ENCODE assay signal across 29 mouse cellular contexts in the genomic region with DNA sequence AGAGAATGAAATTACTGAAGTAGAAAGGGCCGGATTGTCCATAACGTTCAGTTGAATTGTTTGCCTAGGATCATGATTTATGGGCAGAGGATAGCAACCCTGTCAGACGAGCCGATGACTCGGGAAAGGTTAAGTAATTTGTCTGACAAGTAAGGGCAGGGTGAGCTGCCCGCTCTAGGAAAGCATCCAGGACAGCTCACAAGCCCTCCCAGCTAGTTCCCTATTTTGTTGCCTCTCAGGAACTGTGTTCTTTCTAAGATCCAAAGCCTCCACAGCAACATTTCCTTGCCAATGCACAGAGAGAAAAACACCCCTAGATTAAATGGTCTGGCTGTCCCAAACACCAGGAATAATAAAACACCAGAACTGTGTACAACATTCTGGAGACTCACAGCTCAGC. TPM values are rescaled to one million over a fixed set of nuclear protein-coding genes. Genes with fewer than 3 reads are reported as not detected.
A peak's percentile ranks its signal among the peaks of the same experiment; 100 is the strongest.
DNase-seq lines count a peak whose midpoint lies in the region; ATAC-seq and TF ChIP-seq lines count a peak whose summit lies in the region.
"Had no signal": no experiment of that assay in that cellular context is flagged by ENCODE, and none has a peak within 500 bp of the region (broad histone marks: within the 10 kb centered on the region; RNA-seq: fewer than 3 reads in every experiment).

No protein-coding gene starts in this region.

- no peak for TF ChIP-seq CTCF in lung, postnatal 0 days (IDR thresholded peaks at IDR 0.05)

- 0 out of 2 replicates have a peak overlapping the region, but pooled peaks have one; percentile 3 for H3K27ac ChIP-seq in limb, embryonic 15.5 days
- no peak overlapping the region for H3K27ac ChIP-seq in limb, embryonic 10.5 days
- no peak overlapping the region for H3K27ac ChIP-seq in lung, postnatal 0 days (ENCODE audit: low read length)
- H3K27ac ChIP-seq: embryonic facial prominence, embryonic 13.5 days; heart, embryonic 10.5 days; hindbrain, embryonic 13.5 days; limb, embryonic 13.5 days; liver, embryonic 15.5 days; midbrain, embryonic 15.5 days had no signal

- no peak overlapping the region for H3K4me2 ChIP-seq in limb, embryonic 15.5 days
- H3K4me2 ChIP-seq in lung, postnatal 0 days (replicated peaks; ENCODE audit: low read depth, low read length): no peak overlapping the region
- H3K4me2 ChIP-seq: embryonic facial prominence, embryonic 13.5 days; hindbrain, embryonic 13.5 days; limb, embryonic 13.5 days; liver, embryonic 15.5 days; midbrain, embryonic 15.5 days had no signal

- no peaks in the 10 kb centered on the region for H3K27me3 ChIP-seq in limb, embryonic 15.5 days
- H3K27me3 ChIP-seq in limb, embryonic 10.5 days (ENCODE audit: low read depth, poor library complexity, severe bottlenecking): no peaks in the 10 kb centered on the region
- H3K27me3 ChIP-seq in lung, postnatal 0 days (replicated peaks; ENCODE audit: insufficient read depth, low read length): no peaks in the 10 kb centered on the region
- H3K27me3 ChIP-seq: embryonic facial prominence, embryonic 13.5 days; hindbrain, embryonic 13.5 days; limb, embryonic 13.5 days; midbrain, embryonic 15.5 days; Patski had no signal

- no peaks in the 10 kb centered on the region for H3K4me1 ChIP-seq in limb, embryonic 15.5 days
- no peaks in the 10 kb centered on the region for H3K4me1 ChIP-seq in limb, embryonic 10.5 days
- no peaks in the 10 kb centered on the region for H3K4me1 ChIP-seq in lung, postnatal 0 days (ENCODE audit: insufficient read depth, low read depth, low read length)
- H3K4me1 ChIP-seq: embryonic facial prominence, embryonic 13.5 days; heart, embryonic 10.5 days; hindbrain, embryonic 13.5 days; limb, embryonic 13.5 days; liver, embryonic 15.5 days; midbrain, embryonic 15.5 days had no signal

- TF ChIP-seq EP300 in lung, postnatal 0 days (IDR thresholded peaks at IDR 0.05): no peak

- H3K9me3 ChIP-seq in limb, embryonic 15.5 days: no peaks in the 10 kb centered on the region
- no peaks in the 10 kb centered on the region for H3K9me3 ChIP-seq in limb, embryonic 10.5 days (replicated peaks)
- H3K9me3 ChIP-seq in lung, postnatal 0 days (ENCODE audit: low read length): no peaks in the 10 kb centered on the region
- H3K9me3 ChIP-seq: embryonic facial prominence, embryonic 13.5 days; heart, embryonic 10.5 days; hindbrain, embryonic 13.5 days; limb, embryonic 13.5 days; liver, embryonic 15.5 days; midbrain, embryonic 15.5 days had no signal

- no peak overlapping the region for H3K9ac ChIP-seq in limb, embryonic 15.5 days
- no peak overlapping the region for H3K9ac ChIP-seq in lung, postnatal 0 days (replicated peaks; ENCODE audit: low read depth)
- H3K9ac ChIP-seq: embryonic facial prominence, embryonic 13.5 days; hindbrain, embryonic 13.5 days; limb, embryonic 13.5 days; liver, embryonic 15.5 days; midbrain, embryonic 15.5 days had no signal

- WGBS in limb, embryonic 15.5 days: 15% methylated on average over 6 of the region's 6 CpGs
- WGBS in limb, embryonic 10.5 days: 24% methylated on average over 6 of the region's 6 CpGs
- 7% methylated on average over 6 of the region's 6 CpGs for WGBS in lung, postnatal 0 days

- DNase-seq in limb, embryonic 10.5 days (ENCODE audit: low spot score): no peak
- DNase-seq in adrenal gland, postnatal 14 days: peak; percentile 50
- DNase-seq in kidney, adult 8-10 months: no peak
- DNase-seq in lung, postnatal 0 days (ENCODE audit: low spot score): no peak
- DNase-seq in gastrocnemius, postnatal 25 days: no peak
- DNase-seq: cerebellum, postnatal 25 days; gastrocnemius, postnatal 36 days; heart, postnatal 10 days; kidney, adult 2 months; lung, postnatal 10 days; spleen, adult 18-20 months; thymus, adult 18-20 months; thymus, postnatal 4 days had no signal

- H3K36me3 ChIP-seq in limb, embryonic 15.5 days: no peaks in the 10 kb centered on the region
- H3K36me3 ChIP-seq in limb, embryonic 10.5 days: no peaks in the 10 kb centered on the region
- H3K36me3 ChIP-seq in lung, postnatal 0 days (ENCODE audit: insufficient read depth, low read length): no peaks in the 10 kb centered on the region
- H3K36me3 ChIP-seq: embryonic facial prominence, embryonic 13.5 days; heart, embryonic 10.5 days; hindbrain, embryonic 13.5 days; limb, embryonic 13.5 days; liver, embryonic 15.5 days; midbrain, embryonic 15.5 days had no signal

- ATAC-seq in limb, embryonic 15.5 days (ENCODE audit: insufficient number of reproducible peaks, low FRiP score, low TSS enrichment, low read depth): no peak
- peak; percentile 75 for ATAC-seq in granulocyte monocyte progenitor cell, adult 5-6 weeks (replicated peaks; ENCODE audit: poor library complexity, severe bottlenecking)
- ATAC-seq in lung, postnatal 0 days: no peak
- ATAC-seq: forebrain, embryonic 16.5 days; inflammation-experienced regulatory T-cells, adult 6 months; midbrain, embryonic 15.5 days; Patski had no signal

- peak overlapping the region; percentile 3; the same call in 1 of the 2 replicates for H3K4me3 ChIP-seq in limb, embryonic 15.5 days
- no peak overlapping the region for H3K4me3 ChIP-seq in limb, embryonic 10.5 days
- no peak overlapping the region for H3K4me3 ChIP-seq in lung, postnatal 0 days (ENCODE audit: low read depth, low read length)
- H3K4me3 ChIP-seq: embryonic facial prominence, embryonic 13.5 days; heart, embryonic 10.5 days; hindbrain, embryonic 13.5 days; limb, embryonic 13.5 days; liver, embryonic 15.5 days; midbrain, embryonic 15.5 days; myocyte had no signal

RNA-seq across cellular contexts. Expression of a gene that starts 1.1 kb away (rescaled TPM):
- polyA plus RNA-seq in limb, embryonic 15.5 days (2015; fragmentation: Nextera tagmentation; extraction: Ambion mirVana): 21.3 and 22.3 TPM in 2 replicates
- not detected in 2 replicates for polyA plus RNA-seq in limb, embryonic 10.5 days (2016; fragmentation: Nextera tagmentation; extraction: Ambion mirVana)
- total RNA-seq in adrenal gland, postnatal 14 days (2021): 0.41 and 0.56 TPM in 2 replicates
- 0.67 and 5.4 TPM in 2 replicates for total RNA-seq in granulocyte monocyte progenitor cell, adult 5-6 weeks (2014; fragmentation: Nextera tagmentation)
- 0.86 and 1.8 TPM in 2 replicates for total RNA-seq in granulocyte monocyte progenitor cell, adult 5-6 weeks (2017)
- polyA plus RNA-seq in lung, postnatal 0 days (2015; fragmentation: Nextera tagmentation; extraction: Ambion mirVana): 0.14 and 0.15 TPM in 2 replicates
- total RNA-seq in gastrocnemius, postnatal 25 days (2021): not detected
- total RNA-seq: gastrocnemius, postnatal 36 days; heart, postnatal 10 days; layer of hippocampus, postnatal 10 days; megakaryocyte-erythroid progenitor cell, adult 5-6 weeks had no signal
- polyA plus RNA-seq: forebrain, embryonic 16.5 days; hindbrain, embryonic 13.5 days; inflammation-experienced regulatory T-cells, adult 6 months; large intestine, adult 2 months; midbrain, embryonic 15.5 days; myocyte; neural tube, embryonic 14.5 days had no signal

RNA-seq across cellular contexts. Expression of a gene that starts 11.1 kb away (rescaled TPM):
- 30.3 and 34.0 TPM in 2 replicates for polyA plus RNA-seq in limb, embryonic 15.5 days (2015; fragmentation: Nextera tagmentation; extraction: Ambion mirVana)
- 15.6 and 20.1 TPM in 2 replicates for polyA plus RNA-seq in limb, embryonic 10.5 days (2016; fragmentation: Nextera tagmentation; extraction: Ambion mirVana)
- total RNA-seq in adrenal gland, postnatal 14 days (2021): 21.9 and 25.5 TPM in 2 replicates
- total RNA-seq in granulocyte monocyte progenitor cell, adult 5-6 weeks (2014; fragmentation: Nextera tagmentation): 23.4 and 35.9 TPM in 2 replicates
- 16.8 and 24.3 TPM in 2 replicates for total RNA-seq in granulocyte monocyte progenitor cell, adult 5-6 weeks (2017)
- polyA plus RNA-seq in lung, postnatal 0 days (2015; fragmentation: Nextera tagmentation; extraction: Ambion mirVana): 20.2 and 22.3 TPM in 2 replicates
- 10 to 100 TPM in 1 of 2 experiments, 1 to 10 TPM in 1; 6.2 to 10.1 TPM for total RNA-seq in gastrocnemius, postnatal 25 days (2021)

RNA-seq across cellular contexts. Expression of a gene that starts 53.0 kb away (rescaled TPM):
- polyA plus RNA-seq in limb, embryonic 15.5 days (2015; fragmentation: Nextera tagmentation; extraction: Ambion mirVana): 183 and 187 TPM in 2 replicates
- 233 and 235 TPM in 2 replicates for polyA plus RNA-seq in limb, embryonic 10.5 days (2016; fragmentation: Nextera tagmentation; extraction: Ambion mirVana)
- total RNA-seq in adrenal gland, postnatal 14 days (2021): 114 and 128 TPM in 2 replicates
- total RNA-seq in granulocyte monocyte progenitor cell, adult 5-6 weeks (2014; fragmentation: Nextera tagmentation): 94.9 and 119 TPM in 2 replicates
- 171 and 187 TPM in 2 replicates for total RNA-seq in granulocyte monocyte progenitor cell, adult 5-6 weeks (2017)
- polyA plus RNA-seq in lung, postnatal 0 days (2015; fragmentation: Nextera tagmentation; extraction: Ambion mirVana): 99.9 and 100 TPM in 2 replicates
- 10 to 100 TPM; 41.9 to 43.2 TPM for total RNA-seq in gastrocnemius, postnatal 25 days (2021)
